Mouse (Mus musculus) G1E (cell line): ENCODE measurements around the gene Vash2. TPM values are rescaled to one million over a fixed set of nuclear protein-coding genes. Genes with fewer than 3 reads are reported as not detected.
A peak's percentile ranks its signal among the peaks of the same experiment; 100 is the strongest.

Experiments
- ATAC-seq: 2 replicates; pipeline ENCODE4 v1.8.0; 2016; ENCODE audit warnings: mild to moderate bottlenecking; ENCODE audit not compliant: insufficient number of reproducible peaks, poor library complexity, low FRiP score, severe bottlenecking; ENCODE audit errors: extremely low read depth
- DNase-seq: peaks from one replicate; pipeline ENCODE4 v3.0.0; 2012; ENCODE audit warnings: low spot score
- H3K27me3 ChIP-seq: 2 replicates; pipeline ENCODE4 v1.6.1; 2012; ENCODE audit warnings: mild to moderate bottlenecking, low read length, inconsistent platforms; ENCODE audit not compliant: insufficient read depth
- H3K36me3 ChIP-seq: replicated peaks from 2 replicates; pipeline ENCODE3; 2012; ENCODE audit warnings: mild to moderate bottlenecking, inconsistent platforms
- H3K4me1 ChIP-seq: 2 replicates; pipeline ENCODE4 v1.6.1; 2012; ENCODE audit warnings: low read depth, low read length, inconsistent platforms, mixed read lengths; ENCODE audit not compliant: insufficient read depth
- H3K4me3 ChIP-seq: 2 replicates; pipeline ENCODE4 v1.5.1; 2012; ENCODE audit warnings: low read depth, mild to moderate bottlenecking, inconsistent platforms, low read length, moderate library complexity, mixed read lengths
- H3K9me3 ChIP-seq: replicated peaks from 2 replicates; pipeline ENCODE4 v1.6.1; 2012; ENCODE audit warnings: inconsistent platforms
- CTCF ChIP-seq: IDR thresholded peaks from 2 replicates; pipeline ENCODE4 v1.5.1; 2012; ENCODE audit warnings: low read depth, low read length, inconsistent platforms, mixed read lengths
- GATA1 ChIP-seq: IDR thresholded peaks from 2 replicates; pipeline ENCODE4 v1.6.1; 2012; ENCODE audit warnings: borderline replicate concordance, low read length, inconsistent platforms, mixed read lengths
- GATA2 ChIP-seq: IDR thresholded peaks from 2 replicates; pipeline ENCODE4 v1.6.1; 2012; ENCODE audit warnings: low read depth, low read length, inconsistent platforms, borderline replicate concordance
- POLR2AphosphoS5 ChIP-seq: IDR thresholded peaks from 2 replicates; pipeline ENCODE4 v1.6.1; 2012; ENCODE audit warnings: low read depth, low read length, inconsistent platforms; ENCODE audit not compliant: insufficient replicate concordance
- TAL1 ChIP-seq: conservative IDR thresholded peaks from 2 replicates; pipeline ENCODE4 v1.6.1; 2012; ENCODE audit warnings: low read depth, low read length, inconsistent platforms, mixed read lengths
- polyA plus RNA-seq: library from polyadenylated mRNA; stranded (reverse); fragments of >175 nt; gene quantifications from 2 replicates; pipeline ENCODE4 v1.2.3, GENCODE M21; 2012
- total RNA-seq, 2 experiments: library from RNA; stranded (forward) in 1 of 2; stranded (reverse) in 1 of 2; fragments of 200-1000 nt in 1 of 2; fragments of >200 nt in 1 of 2; fragmentation: Nextera tagmentation in 1 of 2; gene quantifications; 2 replicates each; pipeline ENCODE4 v1.2.3; 2014 to 2017

The Vash2 gene
- total and polyA plus RNA-seq, 3 experiments, result 0.22 TPM; not detected in 2

DNA sequence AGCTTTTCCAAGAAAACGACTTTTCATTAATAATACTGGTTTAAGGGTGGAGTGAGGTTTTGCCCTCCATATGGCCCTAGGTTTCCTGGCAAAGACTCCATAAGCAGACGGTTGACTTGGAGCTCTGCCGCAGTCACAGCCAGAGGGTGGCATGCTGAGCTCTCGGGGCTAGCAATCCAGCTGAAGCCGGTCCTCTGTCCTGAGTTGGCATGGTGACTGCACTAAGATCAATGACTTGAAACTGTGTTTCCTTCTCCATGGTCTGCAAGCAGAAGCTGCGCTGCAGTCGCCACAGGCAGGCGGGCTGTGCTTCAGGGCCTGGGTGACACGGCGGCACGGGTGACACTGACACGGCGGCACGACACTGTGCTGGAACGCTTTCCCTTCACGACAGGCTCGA lies 30.2 kb downstream of the Vash2 start:
- TF ChIP-seq GATA2 (no peak), POLR2AphosphoS5 (no peak), TAL1 (no peak), GATA1 (no peak), CTCF (no peak)
- ATAC-seq, result no peak
- Histone ChIP-seq H3K9me3 (no peaks in the 10 kb centered on the region), H3K4me3 (no peak overlapping the region), H3K36me3 (peaks cover 48% of the 10 kb centered on the region), H3K27me3 (peaks cover 5% of the 10 kb centered on the region; the same call in 1 of the 2 replicates), H3K4me1 (peaks cover 5% of the 10 kb centered on the region)
- DNase-seq, result no peak

DNA sequence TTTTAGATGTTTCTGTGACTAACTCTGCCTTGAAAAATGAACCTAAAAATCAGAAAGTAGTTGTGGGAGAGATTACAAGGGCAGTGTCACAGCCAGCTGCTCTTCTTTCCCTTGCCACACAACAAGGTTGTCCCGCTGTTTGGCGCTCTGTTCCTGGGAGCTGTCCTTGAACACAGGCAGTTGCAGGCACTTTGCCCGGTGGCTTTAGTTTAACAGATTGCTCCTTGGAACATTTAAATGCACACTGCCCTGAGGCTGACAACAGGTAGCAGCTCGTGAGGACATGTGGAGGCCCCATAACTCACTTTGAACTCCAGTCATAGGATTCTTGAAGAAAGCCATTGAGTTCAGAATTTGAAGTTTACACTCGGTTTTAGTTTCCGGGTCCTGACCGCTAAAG lies 30.7 kb downstream of the Vash2 start:
- H3K9me3 ChIP-seq, result no peaks in the 10 kb centered on the region
- peaks cover 2% of the 10 kb centered on the region; the same call in 1 of the 2 replicates for H3K27me3 ChIP-seq
- no peak for DNase-seq
- H3K4me1 ChIP-seq, result peaks cover 5% of the 10 kb centered on the region
- no peak for ATAC-seq
- no peak for TF ChIP-seq GATA2
- H3K36me3 ChIP-seq, result peaks cover 52% of the 10 kb centered on the region
- no peak overlapping the region for H3K4me3 ChIP-seq

DNA sequence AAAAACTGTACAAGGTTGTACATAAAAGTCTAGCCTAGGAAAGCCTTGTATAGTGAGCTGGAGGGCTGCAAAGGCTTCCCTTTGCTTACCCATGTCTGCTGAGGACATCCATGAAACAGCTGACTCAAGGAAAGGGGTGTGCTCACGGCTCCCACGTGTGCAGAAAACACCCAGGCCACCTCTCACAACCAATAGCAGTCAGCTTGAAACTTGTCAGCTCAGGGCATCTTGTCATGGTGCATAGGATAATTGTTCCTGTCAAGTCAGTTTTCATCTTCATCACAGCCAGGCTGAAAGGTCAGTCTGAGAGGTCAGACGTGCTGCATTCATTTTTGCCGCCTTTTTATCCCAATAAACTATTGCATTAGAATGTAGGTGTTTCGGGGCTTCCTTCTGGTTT lies 31.1 kb downstream of the Vash2 start:
- ATAC-seq (no peak), DNase-seq (no peak)
- TF ChIP-seq CTCF, result no peak
- no peak for TF ChIP-seq POLR2AphosphoS5
- no peak for TF ChIP-seq GATA1
- TF ChIP-seq TAL1, result no peak
- no peak for TF ChIP-seq GATA2
- Histone ChIP-seq H3K27me3 (peaks cover 1% of the 10 kb centered on the region; the same call in 1 of the 2 replicates), H3K36me3 (peaks cover 56% of the 10 kb centered on the region), H3K4me1 (peaks cover 5% of the 10 kb centered on the region), H3K4me3 (no peak overlapping the region), H3K9me3 (no peaks in the 10 kb centered on the region)

DNA sequence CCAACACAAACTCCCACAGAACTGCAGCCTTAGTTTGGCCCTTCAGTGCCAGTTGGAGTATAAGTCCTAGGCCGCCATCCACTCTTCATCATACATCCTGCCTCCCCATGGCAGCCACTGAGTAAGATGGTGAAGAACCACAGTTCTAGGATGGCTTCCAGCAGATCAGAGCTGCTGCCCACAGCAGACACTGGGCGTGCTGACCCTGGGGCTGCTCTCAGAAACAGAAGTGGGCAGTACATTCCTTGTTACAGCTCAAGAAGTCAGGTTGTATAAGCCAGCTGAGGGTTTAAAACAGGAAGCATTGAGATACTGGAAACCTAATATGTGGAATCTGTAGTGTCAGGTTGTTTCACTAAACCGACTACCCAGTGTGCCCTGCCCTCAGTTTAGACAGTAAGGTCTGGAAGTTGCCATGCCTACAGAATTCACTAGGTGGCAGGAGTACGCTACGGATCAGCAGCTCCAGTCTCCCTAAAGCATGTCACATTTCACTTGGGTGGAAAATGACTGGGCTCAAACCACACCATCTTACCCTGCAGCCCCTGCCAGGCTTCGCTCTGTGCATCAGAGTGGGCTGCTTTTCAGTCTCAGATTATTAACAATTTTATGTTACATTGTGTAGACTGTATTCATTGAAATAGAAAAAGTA lies 34.9 kb downstream of the Vash2 start:
- Histone ChIP-seq H3K4me1 (no peaks in the 10 kb centered on the region), H3K4me3 (no peak overlapping the region), H3K9me3 (no peaks in the 10 kb centered on the region), H3K27me3 (no peaks in the 10 kb centered on the region), H3K36me3 (peaks cover 90% of the 10 kb centered on the region)
- DNase-seq (peak; percentile 49), ATAC-seq (peak; percentile 57)
- TF ChIP-seq GATA1 (no peak), TAL1 (no peak), CTCF (peak; percentile 51), POLR2AphosphoS5 (no peak), GATA2 (no peak)

DNA sequence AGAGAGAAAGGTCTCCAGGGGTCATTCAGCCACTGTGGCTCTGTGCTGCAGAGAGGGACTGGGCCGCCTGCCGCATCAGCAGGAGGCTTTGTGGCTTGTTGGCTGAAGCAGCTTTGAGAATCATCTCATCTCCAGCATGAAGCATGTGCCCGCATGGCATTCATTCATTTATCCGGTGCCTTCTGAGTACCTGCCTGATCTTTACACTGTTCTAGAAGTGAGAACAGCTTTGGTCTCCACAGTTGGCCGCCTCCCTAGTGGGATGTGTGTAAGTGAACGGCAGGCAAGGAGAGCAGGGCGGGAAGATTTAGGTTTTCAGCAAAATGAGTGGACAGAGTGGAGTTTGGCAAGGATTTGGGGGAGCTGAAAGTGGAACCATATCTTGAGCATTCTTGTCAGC lies 39.3 kb downstream of the Vash2 start:
- TF ChIP-seq GATA1, result no peak
- no peak for TF ChIP-seq POLR2AphosphoS5
- TF ChIP-seq GATA2, result no peak
- TF ChIP-seq CTCF, result no peak
- no peak for TF ChIP-seq TAL1
- Histone ChIP-seq H3K36me3 (peaks cover 90% of the 10 kb centered on the region), H3K4me3 (no peak overlapping the region), H3K27me3 (no peaks in the 10 kb centered on the region), H3K4me1 (no peaks in the 10 kb centered on the region), H3K9me3 (no peaks in the 10 kb centered on the region)
- no peak for ATAC-seq
- DNase-seq, result no peak

DNA sequence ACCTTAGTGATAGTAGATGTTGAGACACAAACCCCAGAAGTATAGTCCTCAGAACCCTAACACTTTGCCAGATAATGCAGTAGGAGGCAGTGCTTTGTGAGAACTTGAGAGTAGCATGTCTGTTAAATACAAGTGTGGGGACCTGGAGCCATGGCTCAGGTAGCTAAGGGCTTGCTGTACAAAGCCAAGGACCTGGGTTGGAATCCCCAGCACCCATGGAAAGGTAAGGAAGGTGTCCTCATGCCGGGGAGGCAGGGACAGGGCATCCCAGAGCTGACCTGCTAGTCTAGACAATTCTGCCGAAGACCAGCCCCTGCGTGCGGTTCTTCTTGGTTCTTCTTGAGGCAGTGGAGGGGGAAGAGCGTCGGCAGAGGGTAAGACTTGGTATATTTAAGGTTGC lies 48.9 kb downstream of the Vash2 start:
- H3K4me3 ChIP-seq, result no peak overlapping the region
- DNase-seq, result no peak
- peaks cover 36% of the 10 kb centered on the region for H3K36me3 ChIP-seq
- H3K27me3 ChIP-seq, result no peaks in the 10 kb centered on the region
- no peak for ATAC-seq
- no peak for TF ChIP-seq GATA2
- TF ChIP-seq GATA1, result no peak
- TF ChIP-seq TAL1, result no peak
- no peak for TF ChIP-seq CTCF
- TF ChIP-seq POLR2AphosphoS5, result no peak
- H3K4me1 ChIP-seq, result peaks cover 19% of the 10 kb centered on the region
- H3K9me3 ChIP-seq, result no peaks in the 10 kb centered on the region
